Mouse (Mus musculus): ENCODE results near the gene Ccdc124.

GRCm38 (mm10) chr8:70836666-70837065, 37.1 kb downstream of the Ccdc124 start:
- TF ChIP-seq CTCF (IDR thresholded peaks at IDR 0.05; ENCODE audit: low read depth, low read length) (no peak), EP300 (IDR thresholded peaks at IDR 0.05; ENCODE audit: insufficient read depth, low read depth, low read length) (no peak), POLR2A (IDR thresholded peaks at IDR 0.05; ENCODE audit: insufficient read depth, low read length) (no peak)
